Mouse (Mus musculus) layer of hippocampus, postnatal 14 days (tissue): ENCODE measurements around the gene Vmn2r62. TPM values are rescaled to one million over a fixed set of nuclear protein-coding genes. Genes with fewer than 3 reads are reported as not detected.
"Not testable (repeated sequence)": the region's sequence is repeated elsewhere in the genome, so short reads cannot be mapped to it uniquely, and the experiment has no call there.

ENCODE experiments used
- DNase-seq, 2 experiments: peaks; one replicate each; pipeline ENCODE4 v3.0.0; 2021 to 2022; ENCODE audit warnings: low spot score in 2 of 2, mixed read lengths in 1 of 2
- long read RNA-seq, 2 experiments: library from polyadenylated mRNA; stranded (forward); transcript quantifications; one replicate each; pipeline ENCODE4 v2.0.0; 2021
- total RNA-seq, 2 experiments: library from RNA; stranded (reverse); gene quantifications; 2 replicates each; pipeline ENCODE4 v1.2.3; 2021

Gene Vmn2r62
- not detected for total RNA-seq
- long read RNA-seq, experiment 1: 0 reads
- long read RNA-seq, experiment 2: 0 reads

DNA sequence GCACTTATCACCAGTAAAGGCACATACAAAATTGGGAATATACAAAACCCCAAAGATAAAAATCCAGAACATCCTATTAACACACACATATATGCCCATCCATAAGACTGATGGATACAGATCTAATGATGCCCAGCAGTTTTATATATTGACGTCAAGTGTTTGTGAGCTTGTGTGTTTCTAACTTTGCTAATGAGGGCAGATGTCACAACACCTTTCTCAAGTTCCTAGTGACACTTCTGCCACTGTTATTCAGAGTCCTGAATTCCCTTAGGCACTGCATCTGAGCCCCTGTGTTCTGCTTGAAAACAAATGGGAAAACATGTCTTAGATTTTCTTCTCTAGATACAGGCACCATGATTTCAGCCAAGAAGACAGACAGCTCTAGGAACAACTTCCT lies at the start of gene Vmn2r62:
Vmn2r62 (minus strand) TSS at position 101 of the 400 bp plus-strand sequence.
- DNase-seq: not testable (repeated sequence)

- DNase-seq: not testable (repeated sequence)
Observed at GRCm38 (mm10) chr7:42838366-42838765, 45.0 kb upstream of the Vmn2r62 start.

DNA sequence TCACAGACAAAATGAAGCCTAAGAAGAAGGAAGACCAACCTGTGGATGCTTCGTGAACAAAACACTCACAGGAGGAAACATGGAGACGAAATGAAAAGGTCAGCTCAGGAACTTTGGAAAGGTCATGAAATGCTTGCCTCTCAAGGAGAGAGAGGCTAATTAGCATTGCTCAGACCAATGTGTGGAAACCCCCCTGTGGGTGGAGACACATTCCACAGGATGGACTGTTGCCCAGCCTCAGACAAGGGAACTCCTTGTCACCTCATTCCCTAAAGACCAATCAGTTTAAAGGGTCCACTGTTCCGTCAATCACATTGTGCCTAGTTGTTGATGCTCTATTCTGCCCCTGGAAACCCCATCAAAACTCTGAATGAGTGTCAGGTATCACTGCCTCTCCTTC lies 38.9 kb upstream of the Vmn2r62 start:
- no peak for DNase-seq

DNA sequence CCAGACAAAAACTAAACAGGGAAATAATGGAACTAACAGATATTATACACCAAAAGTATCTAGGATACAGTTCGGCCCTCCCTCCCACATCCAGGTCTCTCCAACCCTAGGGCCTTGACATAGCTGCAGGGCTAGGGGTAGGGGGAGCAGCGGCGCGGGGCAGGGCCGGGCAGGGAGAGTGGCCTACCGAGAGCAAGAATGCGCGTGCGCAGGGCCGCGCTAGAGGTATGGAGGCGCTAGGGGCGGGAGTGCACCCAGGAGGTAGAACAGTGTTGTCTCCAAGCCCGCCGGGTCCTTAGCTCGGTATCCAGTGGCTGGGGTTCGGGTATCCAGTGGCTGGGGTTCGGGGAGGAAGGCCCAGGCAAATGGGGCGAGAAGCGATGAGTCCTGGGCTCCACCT lies 43.5 kb downstream of the Vmn2r62 start:
- no peak for DNase-seq

GRCm38 (mm10) chr7:42738536-42739210 lies 54.7 kb downstream of the Vmn2r62 start:
- no peak for DNase-seq

DNA sequence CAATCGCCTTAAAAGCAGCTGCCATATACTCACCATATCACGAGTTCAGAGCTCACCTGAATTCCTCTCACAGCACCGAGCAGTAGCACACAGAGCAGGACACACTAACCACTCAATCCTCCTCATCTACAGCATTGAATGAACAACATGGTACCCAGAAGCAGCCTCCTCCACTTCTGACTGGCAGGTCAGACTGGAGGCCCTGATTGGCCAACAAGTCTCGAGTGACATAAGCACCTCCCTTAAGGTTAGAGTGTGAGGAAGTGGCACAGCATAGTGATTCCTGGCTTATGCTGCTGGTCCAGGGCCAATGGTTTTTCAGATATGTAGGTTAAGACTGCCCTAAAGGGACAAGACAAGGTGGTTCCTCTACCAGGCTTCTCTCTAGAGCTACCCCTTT lies 66.4 kb downstream of the Vmn2r62 start, which contains the start of gene Gm17067:
Gm17067 (minus strand) TSS at position 101 of the 400 bp plus-strand sequence.
- not testable (repeated sequence) for DNase-seq

Other genes starting within 250 kb of the Vmn2r62 start
- not detected for gene Gm21028, start 214.9 kb downstream of the Vmn2r62 start, total RNA-seq
- 1 to 10 TPM; 3.6 TPM for gene Zfp977, start 201.0 kb downstream of the Vmn2r62 start, total RNA-seq
- 1 to 10 TPM; 4.9 to 5.1 TPM for gene Zfp976, start 150.9 kb downstream of the Vmn2r62 start, total RNA-seq
- 1 to 10 TPM; 5.9 to 7.3 TPM for gene Zfp975, start 100.8 kb downstream of the Vmn2r62 start, total RNA-seq
- gene Gm17067, start 66.5 kb downstream of the Vmn2r62 start, total RNA-seq: not detected
- under 1 TPM; 0.30 to 0.33 TPM for gene Gm2381, start 73.7 kb upstream of the Vmn2r62 start, total RNA-seq
- not detected for gene Vmn2r63, start 140.3 kb upstream of the Vmn2r62 start, total RNA-seq
- not detected for gene Gm9268, start 225.2 kb upstream of the Vmn2r62 start, total RNA-seq